Mouse (Mus musculus): ENCODE data around the gene Cnot6l. TPM values are rescaled to one million over a fixed set of nuclear protein-coding genes. Genes with fewer than 3 reads are reported as not detected.

Cnot6l gene
- polyA plus RNA-seq, 1 experiment: 6.9 TPM

DNA sequence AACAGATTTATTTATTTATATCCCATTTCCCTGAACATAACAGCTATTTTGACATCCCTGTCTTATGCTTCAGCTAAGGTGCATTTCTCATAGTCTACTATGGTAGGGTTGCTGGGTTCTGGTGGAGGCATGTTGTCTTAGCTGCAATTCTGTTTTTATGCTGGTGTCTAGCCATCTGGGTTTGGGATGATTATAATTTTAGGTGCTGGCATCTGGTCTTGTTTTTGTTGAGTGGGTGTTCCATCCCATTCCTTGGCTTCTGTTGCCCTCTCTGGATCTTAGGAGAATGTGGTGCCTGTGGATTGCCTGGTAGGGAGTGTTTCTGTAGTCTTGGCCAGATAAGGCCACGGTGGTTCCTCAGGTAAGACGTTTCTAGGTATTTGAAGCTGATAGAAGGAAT is 134.2 kb downstream of the Cnot6l start:
- Histone ChIP-seq H3K79me3 (ENCODE audit: low read depth) (no peaks in the 10 kb centered on the region), H3K36me3 (ENCODE audit: control insufficient read depth, insufficient read depth) (no peaks in the 10 kb centered on the region), H3K27me3 (ENCODE audit: control insufficient read depth, insufficient read depth, insufficient read length) (no peaks in the 10 kb centered on the region), H3ac (ENCODE audit: control insufficient read depth, insufficient read length, low read depth) (no peak overlapping the region), H3K79me2 (ENCODE audit: control insufficient read depth, insufficient read depth) (no peaks in the 10 kb centered on the region), H3K4me3 (ENCODE audit: insufficient read depth, poor library complexity, severe bottlenecking) (no peak overlapping the region)
- no peak for TF ChIP-seq MYOD1 (IDR thresholded peaks at IDR 0.05; ENCODE audit: control insufficient read depth, insufficient read length, low read depth)
- no peak for TF ChIP-seq CEBPB (IDR thresholded peaks at IDR 0.05; ENCODE audit: low read depth)
- no peak for TF ChIP-seq USF1 (IDR thresholded peaks at IDR 0.05; ENCODE audit: low read depth)

Other genes starting within 250 kb of the Cnot6l start
- gene Cxcl13, start 207.2 kb downstream of the Cnot6l start, polyA plus RNA-seq (2012; fragmentation: generic; extraction: Trizol): not detected
- gene Mrpl1, start 45.3 kb upstream of the Cnot6l start, polyA plus RNA-seq (2012; fragmentation: generic; extraction: Trizol): 5.7 TPM
- gene Fras1, start 209.8 kb upstream of the Cnot6l start, polyA plus RNA-seq (2012; fragmentation: generic; extraction: Trizol): 0.11 TPM

All from C2C12 (cell line).